Mouse (Mus musculus) CD4-positive, CD25-positive, alpha-beta regulatory T cell, adult 4 months (primary cell): Measurements from ENCODE around the gene Slc44a1. TPM values are rescaled to one million over a fixed set of nuclear protein-coding genes. Genes with fewer than 3 reads are reported as not detected.

ENCODE experiments used
- ATAC-seq: one replicate; pipeline ENCODE4 v1.8.0; 2017
- polyA plus RNA-seq, 2 experiments: library from polyadenylated mRNA; unstranded; fragments of 100-300 nt; shearing (Covaris generic); gene quantifications; one replicate each; pipeline ENCODE4 v1.2.1; 2017

Slc44a1 gene
- 1 to 10 TPM; 1.7 to 4.1 TPM for polyA plus RNA-seq

DNA sequence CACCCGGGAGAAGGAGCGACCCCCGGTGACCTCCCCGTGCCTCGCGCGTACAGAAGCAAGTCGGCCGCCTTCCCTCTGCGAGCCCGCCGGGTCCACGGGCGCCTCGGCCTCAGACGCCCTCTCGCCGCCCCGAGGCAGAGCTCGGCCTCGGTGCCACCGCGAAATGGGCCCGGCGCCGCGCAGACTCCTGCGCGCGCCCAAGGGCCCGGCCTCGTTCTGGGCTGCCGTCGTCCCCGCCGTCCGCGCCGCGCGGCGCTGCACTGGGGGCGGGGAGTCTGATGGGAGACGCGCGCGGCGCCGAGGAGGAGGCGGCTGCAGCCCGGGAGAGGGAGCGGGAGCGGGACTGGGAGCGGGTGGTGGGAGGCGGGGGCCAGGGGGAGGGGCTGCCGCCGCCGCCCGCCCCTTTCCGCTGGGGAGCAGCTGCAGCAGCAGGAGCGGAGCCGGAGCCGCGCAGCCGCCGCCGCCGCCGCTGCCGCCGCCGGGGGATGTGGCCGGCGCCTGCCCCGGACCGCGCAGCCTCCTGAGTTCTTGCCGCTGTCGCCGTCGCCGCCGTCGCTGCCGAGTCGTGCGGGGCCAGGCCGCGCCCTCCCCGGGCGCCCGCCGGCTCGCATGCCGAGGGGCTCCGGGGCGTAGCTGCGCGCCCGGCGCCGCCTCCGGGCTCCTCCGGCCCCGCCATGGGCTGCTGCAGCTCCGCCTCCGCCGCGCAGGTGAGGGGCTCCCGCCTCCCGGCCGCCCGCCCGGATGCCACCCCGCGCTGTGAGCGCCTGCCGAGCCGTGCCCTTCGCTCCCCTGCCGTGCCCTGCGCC lies at the start of gene Slc44a1:
Gene Slc44a1, plus strand, starts transcription at position 404 of the 806 bp plus-strand sequence.
- peak; percentile 72 for ATAC-seq

DNA sequence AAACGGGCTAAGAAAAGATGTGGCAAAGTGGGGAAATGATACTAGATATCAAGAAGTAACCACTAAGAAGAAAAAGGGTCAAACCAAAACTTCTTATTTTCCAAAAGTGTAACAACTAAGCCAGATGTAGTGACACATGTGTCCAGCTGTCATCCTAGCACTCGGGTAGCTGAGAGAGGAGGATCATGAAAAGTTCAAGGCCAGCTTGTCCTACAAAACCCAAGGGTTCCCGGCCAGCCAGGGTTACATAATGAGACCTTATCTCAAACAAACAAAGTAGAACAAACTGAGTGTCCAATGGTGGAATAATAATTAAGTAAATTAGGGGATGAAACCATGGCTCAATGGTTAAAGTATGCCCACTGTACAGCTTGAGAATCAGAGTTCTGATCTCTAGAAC lies 45.2 kb upstream of the Slc44a1 start:
- ATAC-seq, result no peak

DNA sequence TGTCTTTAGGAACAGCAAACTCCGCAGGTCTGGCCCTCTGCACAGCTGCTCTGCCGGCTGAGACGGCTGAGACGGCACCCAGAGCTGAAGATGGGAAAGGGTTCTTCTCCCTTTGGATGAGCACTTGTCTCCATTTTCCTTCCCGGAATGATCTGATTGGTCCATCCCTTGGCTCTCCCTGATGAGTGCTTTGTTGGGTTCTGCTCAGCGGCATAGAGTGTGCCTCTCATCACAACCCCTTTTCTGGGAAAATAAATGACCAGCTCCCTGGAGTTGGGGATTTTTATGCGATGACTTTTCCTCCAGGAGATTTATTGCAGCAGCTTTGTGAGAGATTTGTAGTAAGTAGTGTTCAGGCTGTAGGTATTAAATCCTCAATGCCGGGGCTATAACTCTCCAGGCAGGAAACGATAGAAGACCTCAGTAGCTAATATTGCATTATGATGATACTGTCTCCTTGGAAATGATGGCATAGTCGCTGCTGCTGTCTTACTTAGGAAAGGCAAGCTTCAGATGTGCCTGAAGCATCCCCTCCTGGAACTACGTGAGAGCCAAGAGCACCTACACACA lies 43.5 kb upstream of the Slc44a1 start:
- no peak for ATAC-seq

DNA sequence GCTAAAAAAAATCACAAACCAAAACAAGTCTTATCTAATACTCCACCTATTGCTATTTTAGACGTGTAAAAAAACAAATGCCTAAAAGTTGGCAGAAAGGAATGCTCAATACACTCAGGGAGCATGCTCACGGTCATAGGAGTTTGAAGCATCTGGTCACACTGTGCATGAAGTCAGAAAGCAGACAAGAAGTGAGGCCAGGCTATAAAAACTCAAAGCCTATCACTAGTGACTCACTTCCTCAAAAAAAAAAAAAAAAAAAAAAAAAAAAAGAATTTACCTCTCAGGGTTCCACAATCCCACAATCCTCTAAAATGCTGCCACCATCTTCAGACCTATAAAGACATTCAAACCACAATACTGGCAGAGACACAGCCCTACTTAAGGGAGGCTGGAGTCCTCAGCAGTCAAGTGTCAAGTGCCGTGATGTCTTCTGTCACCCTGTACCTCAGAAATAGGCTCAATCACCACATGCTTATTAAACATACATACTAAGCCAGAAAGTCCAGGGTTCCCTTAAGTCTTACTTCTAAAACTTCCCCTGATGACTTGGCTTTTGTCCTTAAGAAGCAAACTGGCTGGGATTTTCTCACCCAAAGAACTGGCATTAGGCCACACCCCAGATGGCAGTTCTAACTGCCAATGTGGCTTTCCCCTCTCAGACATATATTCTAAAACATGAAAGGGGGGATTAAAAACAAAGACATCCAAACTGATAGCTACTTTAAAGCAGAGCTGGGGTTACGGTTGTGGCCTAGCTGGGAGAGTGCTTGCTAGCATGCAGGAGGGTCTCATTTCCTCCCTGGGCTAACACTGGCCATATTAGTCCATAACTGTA lies 42.7 kb upstream of the Slc44a1 start:
- ATAC-seq, result no peak

DNA sequence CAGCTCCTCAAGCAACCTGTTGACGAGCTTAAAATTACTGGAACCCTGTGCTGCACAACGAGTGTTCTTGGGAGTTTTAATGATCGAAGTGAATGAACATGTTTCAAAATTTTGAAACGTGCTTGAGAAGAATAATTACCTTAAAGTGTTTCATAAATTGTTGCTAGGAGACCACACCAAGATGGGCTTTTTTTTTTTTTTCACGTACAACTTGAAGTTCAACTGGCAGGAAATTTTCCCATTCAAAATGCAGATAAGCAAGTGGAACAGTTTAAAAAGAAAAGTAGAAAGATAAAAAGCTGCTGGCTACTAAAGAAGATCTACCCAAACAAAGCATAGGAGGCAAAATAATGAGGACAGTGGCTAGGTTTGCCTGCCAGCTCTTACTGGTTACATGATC lies 41.7 kb upstream of the Slc44a1 start:
- no peak for ATAC-seq

DNA sequence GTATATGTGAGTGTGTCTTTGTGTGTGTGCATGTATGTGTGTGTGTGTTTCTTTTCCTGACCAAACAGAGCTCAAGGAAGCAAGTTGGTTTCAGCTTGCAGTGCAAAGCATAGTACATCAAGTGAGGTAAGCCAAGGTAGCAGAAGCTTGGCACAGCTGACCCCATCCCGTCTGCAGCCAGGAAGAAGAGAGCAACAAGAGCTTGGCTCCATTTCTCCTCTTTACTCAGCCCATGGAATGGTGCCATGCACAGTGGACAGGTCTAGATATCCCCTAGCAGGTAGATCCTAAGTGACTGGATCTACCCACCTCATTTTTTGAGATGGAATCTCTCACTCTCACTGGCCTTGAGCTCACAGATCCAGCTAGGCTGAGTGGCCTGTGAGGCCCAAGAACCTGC lies 40.8 kb upstream of the Slc44a1 start:
- ATAC-seq, result no peak

DNA sequence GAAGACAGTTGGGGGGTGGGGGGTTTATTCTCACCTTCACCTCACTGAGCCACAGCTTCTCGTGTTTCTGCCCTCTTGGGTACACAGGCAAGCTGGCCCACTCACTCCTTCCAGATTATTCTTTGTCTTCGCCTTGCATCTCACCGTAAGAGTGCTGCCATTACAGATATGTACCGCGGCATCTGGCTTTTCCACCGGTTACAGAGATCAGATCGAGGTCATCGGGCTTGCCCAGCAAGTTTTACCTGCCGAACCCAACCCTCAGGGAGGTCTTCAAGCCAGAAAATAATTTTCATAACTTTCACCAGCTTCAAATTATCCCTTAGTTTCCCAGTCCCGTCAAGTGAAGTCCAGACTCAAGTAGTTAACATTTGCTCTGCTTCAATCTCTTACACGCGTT lies 36.8 kb upstream of the Slc44a1 start:
- ATAC-seq, result no peak

DNA sequence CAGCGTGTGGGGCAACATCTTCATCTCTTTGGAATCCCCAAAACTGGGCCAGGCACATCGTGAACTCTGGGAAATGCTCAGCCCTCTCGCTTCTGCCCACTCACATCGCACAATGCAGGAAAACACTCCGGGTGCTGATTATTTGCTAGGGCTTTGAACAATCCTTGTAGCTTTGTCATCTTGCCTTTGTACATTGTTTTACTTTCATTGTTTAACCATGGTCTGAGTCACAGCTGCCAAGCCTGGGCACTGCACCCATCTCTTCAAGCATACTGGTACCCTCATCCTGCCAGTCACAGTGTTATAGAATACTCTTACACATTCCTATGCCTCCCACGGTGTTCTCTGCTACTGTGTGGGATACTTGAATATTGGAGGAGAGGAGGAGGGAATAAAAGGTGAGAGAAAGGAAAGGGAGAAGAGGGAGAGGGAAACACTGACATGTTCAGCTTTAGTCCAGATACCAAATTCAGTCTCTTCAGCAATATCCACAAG lies 35.7 kb upstream of the Slc44a1 start:
- ATAC-seq, result no peak

DNA sequence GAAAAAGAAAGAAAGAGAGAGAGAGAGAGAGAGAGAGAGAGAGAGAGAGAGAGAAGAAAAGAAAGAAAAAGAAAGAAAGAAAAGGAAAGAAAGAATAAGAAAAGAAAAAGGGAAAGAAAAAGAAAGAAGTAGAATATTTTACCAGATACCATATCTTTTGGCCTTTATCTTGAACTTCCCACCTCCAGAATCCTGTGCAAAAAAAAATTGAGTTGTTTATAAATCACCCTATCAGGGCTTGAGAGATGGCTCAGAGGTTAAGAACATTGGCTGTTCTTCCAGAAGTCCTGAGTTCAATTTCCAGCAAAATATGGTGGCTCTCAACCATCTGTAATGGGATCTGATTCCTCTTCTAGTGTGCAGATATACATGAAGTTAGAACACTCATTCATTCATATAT lies 33.3 kb upstream of the Slc44a1 start:
- ATAC-seq, result no peak

DNA sequence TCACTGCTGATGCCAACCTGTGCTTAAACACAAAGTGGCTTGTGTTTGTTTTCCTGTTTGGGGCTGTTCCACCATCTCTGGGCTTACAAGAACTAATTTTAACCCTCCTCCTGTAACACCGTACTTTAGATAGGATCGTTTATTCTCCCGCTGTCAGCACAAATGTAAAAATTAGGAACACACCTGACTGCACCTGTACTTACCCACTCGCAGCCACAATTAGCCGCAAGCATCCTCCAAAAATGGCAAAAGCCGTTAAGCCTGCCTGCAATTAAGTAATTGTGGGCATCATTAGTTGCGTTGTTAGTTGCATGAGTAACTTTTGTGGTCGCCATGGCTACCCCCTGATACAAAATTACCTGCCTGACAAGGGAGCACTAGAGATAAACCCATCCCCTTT lies 31.4 kb upstream of the Slc44a1 start:
- no peak for ATAC-seq

DNA sequence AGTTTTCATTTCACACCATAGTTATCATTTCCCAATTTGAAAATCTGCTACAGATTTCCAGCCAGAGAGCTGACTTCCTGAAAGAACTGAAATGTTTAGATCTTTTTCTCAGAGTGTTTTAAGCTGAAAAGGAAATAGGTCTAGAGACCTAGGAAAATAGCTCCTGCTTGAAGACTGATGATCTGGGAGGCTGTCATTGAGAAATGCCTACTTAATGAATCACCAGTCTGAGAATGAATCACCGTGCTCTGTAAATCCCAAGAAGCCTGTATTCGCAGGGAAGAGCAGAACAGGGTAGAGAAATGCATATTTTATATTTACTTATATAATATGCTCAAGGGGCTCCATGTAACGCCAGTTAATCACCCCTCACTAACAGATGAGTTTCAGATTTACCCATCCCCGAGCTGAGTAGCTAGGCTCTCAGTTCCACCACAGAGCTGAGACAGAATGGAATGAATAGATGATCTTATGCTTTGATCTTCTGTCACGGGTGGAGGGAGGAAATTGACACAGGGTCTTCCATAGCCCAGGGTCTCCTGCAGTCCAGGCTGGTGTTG lies 30.6 kb upstream of the Slc44a1 start:
- ATAC-seq, result no peak

DNA sequence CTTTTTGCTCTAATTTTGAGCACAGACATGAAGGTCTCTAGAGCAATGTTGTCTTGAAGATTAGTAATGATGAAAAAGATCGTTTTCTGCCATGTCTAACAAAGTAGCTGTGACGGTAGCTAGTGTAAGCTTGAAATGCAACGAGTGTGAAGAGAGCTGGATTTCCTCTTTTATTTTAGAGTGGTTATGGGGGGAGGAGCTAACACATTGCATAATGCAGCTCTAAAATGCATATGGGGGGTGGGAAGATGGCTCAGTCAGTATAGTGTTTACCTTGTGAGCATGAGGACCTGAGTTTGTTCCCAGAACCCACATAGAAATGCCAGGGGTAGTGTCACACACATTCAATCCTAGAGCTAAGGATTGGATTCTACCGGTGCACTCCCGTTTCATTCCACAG lies 29.5 kb upstream of the Slc44a1 start:
- ATAC-seq, result no peak

DNA sequence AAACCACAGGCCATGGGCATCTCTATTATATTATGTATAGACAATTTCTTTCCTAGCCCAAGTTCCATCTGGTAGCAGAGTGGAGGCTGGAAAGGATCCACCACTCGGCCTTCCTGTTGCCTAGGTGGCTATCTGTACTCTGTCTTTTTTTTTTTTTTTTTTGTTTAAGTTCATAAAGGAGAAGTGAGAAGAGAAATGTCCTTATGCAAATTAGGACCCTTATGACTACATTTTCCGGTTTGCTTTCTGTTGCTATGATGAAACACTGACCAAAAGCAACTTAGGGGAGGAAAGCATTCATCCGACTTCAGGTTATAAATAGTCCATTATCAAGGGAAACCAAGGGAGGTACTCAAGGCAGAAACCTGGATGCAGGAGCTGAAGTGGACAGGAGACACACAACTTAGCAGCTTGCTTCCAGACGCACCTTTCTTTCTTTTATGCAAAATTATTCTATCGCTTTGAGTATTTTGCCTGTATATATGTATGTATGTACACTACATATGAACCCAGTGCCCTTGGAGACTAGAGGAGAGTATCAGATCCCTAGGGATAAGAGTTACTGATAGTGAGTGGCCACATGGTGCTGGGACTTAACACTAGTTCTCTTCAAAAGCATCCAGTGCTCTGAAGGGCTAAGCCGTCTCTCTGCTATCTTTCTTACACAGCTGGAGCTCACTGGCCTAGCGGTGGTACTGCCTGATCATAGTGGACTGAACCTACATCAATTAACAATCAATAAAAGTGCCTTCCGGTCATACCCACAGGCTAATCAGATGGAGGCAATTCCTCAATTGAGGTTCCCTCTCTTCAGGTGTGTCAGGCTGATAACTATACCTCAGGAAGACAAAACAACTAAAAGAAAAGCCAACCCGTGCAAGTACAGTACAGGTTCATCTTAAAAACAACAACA lies 28.0 kb upstream of the Slc44a1 start:
- no peak for ATAC-seq

DNA sequence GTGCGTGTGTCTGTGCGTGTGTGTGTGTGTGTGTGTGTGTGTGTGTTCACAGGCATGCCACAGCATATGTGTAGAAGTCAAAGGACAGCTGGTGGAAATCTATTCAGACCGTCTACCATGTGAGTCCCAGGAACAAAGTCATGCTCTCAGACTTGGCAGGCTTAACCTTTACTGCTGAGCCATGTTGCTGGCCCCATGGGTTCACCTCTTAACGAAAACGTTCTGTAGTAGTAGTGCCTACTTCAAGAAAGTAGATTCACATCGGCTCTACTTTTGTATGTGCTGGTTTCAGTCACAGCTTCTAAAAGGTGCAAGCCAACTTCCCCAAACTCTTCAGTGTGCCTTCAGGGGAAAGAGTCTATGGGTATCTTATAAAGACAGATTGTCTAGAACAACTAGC lies 27.2 kb upstream of the Slc44a1 start:
- ATAC-seq, result no peak

DNA sequence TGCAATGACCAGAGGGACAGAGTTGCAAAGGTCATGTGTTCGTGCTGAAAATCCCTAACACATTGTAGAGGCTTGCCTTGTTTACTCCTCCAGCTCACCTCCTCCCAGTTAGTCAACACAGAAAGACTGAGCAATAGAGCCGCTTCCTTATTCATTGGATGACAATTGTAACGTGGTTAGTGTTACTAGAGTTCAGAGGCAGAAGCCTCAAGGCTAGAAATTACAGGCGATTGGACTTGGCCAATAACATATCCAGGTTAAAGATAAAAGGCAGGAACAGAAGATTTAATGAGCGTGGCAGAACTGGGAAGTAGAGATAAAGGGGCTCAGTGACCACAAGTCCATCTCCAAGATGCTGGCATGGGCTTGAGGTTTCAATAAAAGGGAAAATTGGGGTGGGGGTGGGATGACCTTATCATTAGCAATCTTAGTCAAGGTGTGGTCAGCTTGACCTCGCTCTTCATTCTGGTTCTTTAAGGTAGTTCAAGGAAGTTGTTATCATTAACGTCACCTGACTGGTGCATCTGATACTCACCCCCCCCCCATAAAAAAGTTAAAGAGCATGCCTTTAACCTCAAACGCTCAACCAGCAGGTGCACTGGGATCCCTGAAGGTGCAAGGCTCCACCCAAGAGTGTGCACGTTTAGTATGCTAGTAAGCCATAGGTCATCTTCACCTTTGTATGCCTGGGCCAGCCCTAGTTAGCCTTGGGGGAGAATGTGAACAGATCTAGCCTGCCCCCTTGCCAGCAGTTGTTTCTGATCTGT lies 26.0 kb upstream of the Slc44a1 start:
- no peak for ATAC-seq

DNA sequence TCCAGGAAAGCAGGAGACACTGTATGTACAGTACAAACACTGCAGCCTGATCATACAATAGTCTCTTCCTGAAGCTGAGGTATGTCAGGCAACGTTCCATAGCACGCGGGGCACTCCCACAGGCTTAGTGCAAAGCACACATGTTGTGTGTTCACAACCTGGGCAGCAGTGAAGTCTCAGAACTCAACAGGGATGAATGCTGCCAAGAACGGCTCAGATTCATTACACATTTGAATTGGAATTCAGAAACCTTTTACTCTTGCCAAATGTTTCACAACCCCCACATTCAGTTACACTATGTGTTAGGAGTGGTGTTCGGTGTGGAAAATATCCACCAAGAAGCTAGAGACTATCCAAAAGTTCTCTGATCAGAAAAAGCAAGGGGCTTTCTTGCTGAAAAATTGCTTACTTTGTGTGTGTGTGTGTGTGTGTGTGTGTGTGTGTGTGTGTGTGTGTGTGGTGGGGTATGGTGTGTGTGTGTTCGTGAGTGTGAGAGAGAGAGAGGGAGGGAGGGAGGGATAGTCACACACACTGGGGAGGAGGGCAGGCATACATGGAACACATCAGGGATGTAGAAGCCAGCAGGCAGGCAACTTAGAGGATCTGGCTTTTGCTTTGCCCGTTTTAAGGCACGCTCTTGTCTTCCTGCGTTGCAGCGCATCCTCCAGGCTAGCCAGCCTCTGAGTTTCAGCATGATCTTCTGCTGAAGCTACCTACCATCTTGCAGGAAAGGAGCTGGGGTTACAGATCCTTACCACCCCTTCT lies 24.2 kb upstream of the Slc44a1 start:
- ATAC-seq, result no peak

DNA sequence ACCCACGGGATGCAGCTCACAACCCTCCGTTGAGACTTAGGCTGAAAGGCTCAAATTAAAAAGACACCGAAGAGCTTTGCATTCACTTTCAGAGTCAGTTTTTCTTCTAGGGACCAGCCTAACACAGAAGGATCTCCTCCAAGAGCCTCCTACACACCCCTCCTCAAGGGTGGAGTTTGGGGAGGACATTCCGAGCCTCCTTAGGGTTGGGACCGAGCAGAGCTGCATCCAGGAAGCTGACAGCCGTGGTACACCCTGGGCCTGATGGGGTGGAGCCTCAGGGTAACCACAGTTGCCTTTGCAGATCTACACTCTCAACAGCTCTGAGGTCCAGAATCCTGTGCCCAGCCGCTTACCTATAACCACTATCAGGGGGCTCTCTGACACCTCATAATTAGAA lies 23.3 kb upstream of the Slc44a1 start:
- no peak for ATAC-seq

DNA sequence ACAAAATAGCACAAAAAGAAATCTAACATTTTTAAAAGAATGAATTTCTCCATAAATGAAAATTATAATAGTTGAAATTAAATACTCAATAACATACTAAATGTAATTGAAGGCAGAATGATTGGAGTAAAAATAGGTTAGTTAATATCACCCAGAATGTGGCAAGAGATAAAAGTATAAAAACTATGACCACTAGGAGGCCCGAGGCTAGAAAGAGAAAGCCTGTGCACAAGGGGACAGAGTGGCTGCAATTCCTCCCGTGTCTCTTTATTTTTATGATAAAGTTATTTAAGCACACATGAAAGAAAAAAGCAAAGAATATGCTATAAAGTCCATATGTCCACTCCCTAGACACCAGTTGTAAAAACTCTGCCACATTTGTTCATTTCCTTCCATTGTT lies 17.4 kb upstream of the Slc44a1 start:
- ATAC-seq, result no peak

DNA sequence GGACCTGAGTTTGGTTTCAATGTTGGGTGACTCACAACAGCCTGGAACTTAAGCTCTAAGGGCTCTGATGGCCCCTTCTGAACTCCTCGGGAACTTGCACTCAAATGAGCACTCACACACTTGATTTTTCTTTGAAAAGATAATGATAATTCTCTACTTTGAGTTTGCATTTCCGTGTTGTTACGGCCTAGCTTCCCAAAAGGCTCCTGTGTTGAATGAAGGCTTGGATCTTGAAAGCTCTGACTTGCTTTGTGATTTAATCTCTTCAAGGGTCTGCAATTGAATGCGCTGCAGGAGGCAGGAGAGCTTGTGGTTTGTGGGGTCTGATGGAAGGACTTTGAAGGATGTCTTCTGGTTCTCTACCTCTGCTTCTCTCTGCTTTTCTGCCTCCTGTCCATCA lies 13.1 kb upstream of the Slc44a1 start:
- no peak for ATAC-seq

DNA sequence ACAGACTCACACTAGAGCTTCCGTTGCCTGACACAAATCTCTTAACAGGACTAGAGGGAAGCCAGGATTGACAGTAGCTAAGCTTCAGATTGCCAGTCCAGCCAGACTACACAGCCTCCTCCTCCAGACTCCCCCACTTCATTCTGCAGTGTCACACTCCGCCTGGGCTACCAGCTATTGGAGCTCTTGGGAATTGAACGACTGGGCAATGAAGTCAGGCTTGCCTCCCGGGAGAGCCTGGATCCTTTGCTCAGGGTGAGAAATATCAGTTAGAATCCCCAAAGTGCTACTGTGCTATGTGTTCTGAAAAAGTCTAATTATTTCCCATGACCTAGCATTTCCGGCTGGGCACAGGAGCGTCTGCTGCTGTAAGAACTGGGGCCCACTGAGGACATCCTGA lies 9.7 kb upstream of the Slc44a1 start:
- ATAC-seq, result no peak
